Mouse (Mus musculus): ENCODE results near the gene Nkd1.

GRCm38 (mm10) chr8:88506981-88507380 is 14.2 kb upstream of the Nkd1 start:
- no peak for TF ChIP-seq POLR2A (IDR thresholded peaks at IDR 0.05; ENCODE audit: low read depth, low read length)
- TF ChIP-seq CTCF (IDR thresholded peaks at IDR 0.05; ENCODE audit: extremely low read depth, insufficient read depth, insufficient read length, insufficient replicate concordance), result no peak

All from spleen, adult 2 months (tissue).